Mouse (Mus musculus) embryonic facial prominence, embryonic 11.5 days (tissue): ENCODE results near the gene Npvf. TPM values are rescaled to one million over a fixed set of nuclear protein-coding genes. Genes with fewer than 3 reads are reported as not detected.
"Not testable (repeated sequence)": the region's sequence is repeated elsewhere in the genome, so short reads cannot be mapped to it uniquely, and the experiment has no call there.

Experiments
- ATAC-seq: fragments of 200-750 bp; cut with Nextera tagmentation; replicated peaks from 2 replicates; pipeline ENCODE4 v1.8.0; 2017; ENCODE audit warnings: low read depth; ENCODE audit not compliant: insufficient number of reproducible peaks, low FRiP score, low TSS enrichment
- DNase-seq: peaks from one replicate; pipeline ENCODE4 v3.0.0-alpha.2; 2015; ENCODE audit warnings: low spot score
- H3K27ac ChIP-seq: fragments of 300-500 bp; sonication (generic); replicated peaks from 2 replicates; pipeline ENCODE4 v1.5.1; 2014; ENCODE audit warnings: mild to moderate bottlenecking, low read depth, low read length, control low read depth
- H3K27me3 ChIP-seq: fragments of 300-500 bp; sonication (generic); 2 replicates; pipeline ENCODE4 v1.6.1; 2014; ENCODE audit warnings: mild to moderate bottlenecking, low read length, moderate library complexity, mixed read lengths; ENCODE audit not compliant: control insufficient read depth, insufficient read depth
- H3K36me3 ChIP-seq: fragments of 300-500 bp; sonication (generic); replicated peaks from 2 replicates; pipeline ENCODE4 v1.6.1; 2014; ENCODE audit warnings: low read depth, mild to moderate bottlenecking, low read length, moderate library complexity, mixed read lengths; ENCODE audit not compliant: control insufficient read depth, insufficient read depth
- H3K4me1 ChIP-seq: fragments of 300-500 bp; sonication (generic); 2 replicates; pipeline ENCODE4 v1.6.1; 2014; ENCODE audit warnings: low read length, mixed read lengths; ENCODE audit not compliant: control insufficient read depth, insufficient read depth
- H3K4me2 ChIP-seq: fragments of 300-500 bp; sonication (generic); 2 replicates; pipeline ENCODE4 v1.6.1; 2014; ENCODE audit warnings: low read depth, mild to moderate bottlenecking, control low read depth, low read length, moderate library complexity
- H3K4me3 ChIP-seq: fragments of 300-500 bp; sonication (generic); 2 replicates; pipeline ENCODE4 v1.5.1; 2014; ENCODE audit warnings: low read depth, low read length, control low read depth
- H3K9ac ChIP-seq: fragments of 300-500 bp; sonication (generic); replicated peaks from 2 replicates; pipeline ENCODE4 v1.6.1; 2014; ENCODE audit warnings: mild to moderate bottlenecking, control low read depth, low read length
- H3K9me3 ChIP-seq: fragments of 300-500 bp; sonication (generic); replicated peaks from 2 replicates; pipeline ENCODE4 v1.6.1; 2016; ENCODE audit warnings: mild to moderate bottlenecking, low read length, inconsistent platforms, mixed read lengths; ENCODE audit not compliant: control insufficient read depth
- WGBS: fragments of 180-500 bp; shearing (Covaris S2); extraction: QIAGEN DNeasy Blood & Tissue Kit; methylation state at CpG from one replicate; pipeline ENCODE4 v1.1.7; 2014; 5-methylcytosine and 5-hydroxymethylcytosine counted together
- polyA plus RNA-seq: library from polyadenylated mRNA; unstranded; fragments of >200 nt; fragmentation: Nextera tagmentation; extraction: Ambion mirVana; gene quantifications from 2 replicates; pipeline ENCODE4 v1.2.1, GENCODE M21; 2014

Npvf gene
- polyA plus RNA-seq, 1 experiment from 2014 or later = not detected

DNA sequence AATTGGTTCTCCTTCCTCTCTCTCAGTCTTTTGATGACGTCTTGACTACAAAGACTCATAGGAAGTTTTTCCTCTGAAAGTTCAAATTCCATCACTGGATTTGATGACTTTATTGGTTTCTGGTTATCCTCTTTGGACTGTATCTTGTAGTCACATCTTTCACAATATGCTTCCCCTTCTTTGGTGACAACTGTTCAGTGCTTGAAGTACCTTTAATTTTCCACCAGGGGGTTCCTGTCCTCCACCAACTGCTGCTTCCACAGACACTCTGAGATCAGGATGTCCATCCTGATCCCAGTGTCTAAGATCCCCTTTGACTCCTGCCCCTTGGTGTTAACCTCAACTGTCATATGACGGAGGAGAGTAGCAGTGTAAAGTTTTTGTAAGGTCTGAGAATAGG lies 28.1 kb downstream of the Npvf start:
- H3K4me3 ChIP-seq, H3K9me3 ChIP-seq, ATAC-seq, H3K4me2 ChIP-seq, H3K4me1 ChIP-seq, DNase-seq, H3K36me3 ChIP-seq, H3K9ac ChIP-seq, H3K27me3 ChIP-seq, H3K27ac ChIP-seq: not testable (repeated sequence)
- WGBS = 53% methylated on average over 2 of the region's 2 CpGs

DNA sequence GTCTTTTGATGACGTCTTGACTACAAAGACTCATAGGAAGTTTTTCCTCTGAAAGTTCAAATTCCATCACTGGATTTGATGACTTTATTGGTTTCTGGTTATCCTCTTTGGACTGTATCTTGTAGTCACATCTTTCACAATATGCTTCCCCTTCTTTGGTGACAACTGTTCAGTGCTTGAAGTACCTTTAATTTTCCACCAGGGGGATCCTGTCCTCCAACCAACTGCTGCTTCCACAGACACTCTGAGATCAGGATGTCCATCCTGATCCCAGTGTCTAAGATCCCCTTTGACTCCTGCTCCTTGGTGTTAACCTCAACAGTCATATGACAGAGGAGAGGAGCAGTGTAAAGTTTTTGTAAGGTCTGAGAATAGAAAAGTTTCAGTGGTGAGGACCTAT lies 36.0 kb downstream of the Npvf start:
- not testable (repeated sequence) for H3K4me1 ChIP-seq, H3K4me2 ChIP-seq, H3K27me3 ChIP-seq, H3K9me3 ChIP-seq, H3K9ac ChIP-seq, DNase-seq, H3K4me3 ChIP-seq, ATAC-seq, H3K36me3 ChIP-seq, H3K27ac ChIP-seq
- WGBS = 93% methylated on average over 1 of the region's 1 CpGs

DNA sequence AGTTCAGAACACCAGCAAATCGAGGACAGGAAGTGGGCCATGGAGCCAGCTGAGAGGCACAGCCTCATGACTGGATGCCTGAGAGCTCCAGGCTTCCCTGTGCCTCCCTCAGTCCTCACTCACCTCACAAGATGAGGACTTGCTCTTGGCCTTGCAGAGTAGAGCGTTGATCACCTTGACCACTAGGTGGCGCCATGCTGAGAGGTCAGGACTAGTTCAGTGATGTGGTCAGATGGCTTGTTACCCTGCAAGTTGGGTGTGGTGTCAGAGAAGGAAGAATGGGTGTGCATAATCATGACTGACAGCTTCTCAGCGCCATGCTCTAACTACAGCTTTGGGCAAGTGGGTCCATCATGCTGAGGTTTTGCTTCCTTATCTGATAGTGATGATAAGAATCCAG lies 52.6 kb downstream of the Npvf start:
- Histone ChIP-seq H3K27me3 (no peaks in the 10 kb centered on the region), H3K9ac (no peak overlapping the region), H3K4me2 (no peak overlapping the region), H3K9me3 (no peaks in the 10 kb centered on the region), H3K27ac (no peak overlapping the region), H3K4me1 (no peaks in the 10 kb centered on the region), H3K36me3 (no peaks in the 10 kb centered on the region), H3K4me3 (no peak overlapping the region)
- WGBS = 39% methylated on average over 4 of the region's 4 CpGs
- DNase-seq (peak; percentile 57), ATAC-seq (no peak)

Other genes with a start within 250 kb of the Npvf start
- gene Osbpl3, start 198.2 kb downstream of the Npvf start, polyA plus RNA-seq = 9.0 and 10.4 TPM in 2 replicates
- gene Cycs, start 87.9 kb downstream of the Npvf start, polyA plus RNA-seq = 74.2 and 85.2 TPM in 2 replicates
- 0.71 and 0.87 TPM in 2 replicates for gene 4921507P07Rik, start 57.8 kb downstream of the Npvf start, polyA plus RNA-seq